Mouse (Mus musculus) colon, adult 2 months (tissue): ENCODE results near the gene Hist1h2bh. TPM values are rescaled to one million over a fixed set of nuclear protein-coding genes. Genes with fewer than 3 reads are reported as not detected.

Experiments
- polyA plus RNA-seq: library from polyadenylated mRNA; depleted of rRNA; stranded (reverse); fragments of >200 nt; gene quantifications from 2 replicates; pipeline ENCODE4 v1.2.3, GENCODE M21; 2012; rRNA removed

Hist1h2bh gene
- 4.9 and 5.3 TPM in 2 replicates for polyA plus RNA-seq

DNA sequence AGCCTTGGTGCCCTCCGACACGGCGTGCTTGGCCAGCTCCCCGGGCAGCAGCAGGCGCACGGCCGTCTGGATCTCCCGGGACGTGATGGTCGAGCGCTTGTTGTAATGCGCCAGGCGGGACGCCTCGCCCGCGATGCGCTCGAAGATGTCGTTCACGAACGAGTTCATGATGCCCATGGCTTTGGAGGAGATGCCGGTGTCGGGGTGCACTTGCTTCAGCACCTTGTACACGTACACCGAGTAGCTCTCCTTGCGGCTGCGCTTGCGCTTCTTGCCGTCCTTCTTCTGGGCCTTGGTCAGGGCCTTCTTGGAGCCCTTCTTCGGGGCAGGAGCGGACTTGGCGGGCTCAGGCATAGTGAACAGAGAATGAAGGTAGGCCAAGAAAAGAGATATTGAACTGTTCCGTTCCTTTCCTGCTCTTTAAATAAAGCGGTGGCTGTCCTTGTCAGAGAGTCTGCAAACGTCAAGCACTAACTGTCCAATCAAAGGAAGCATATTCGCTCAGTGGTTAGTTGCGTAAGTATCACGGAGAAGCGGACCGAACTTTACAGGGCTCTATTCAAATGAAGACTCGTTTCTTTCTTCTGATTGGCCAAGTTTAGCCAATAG, at the start of gene Hist1h2bh:
TSS of gene Hist1h2bh (minus strand) at position 394 of the 609 bp plus-strand sequence.

DNA sequence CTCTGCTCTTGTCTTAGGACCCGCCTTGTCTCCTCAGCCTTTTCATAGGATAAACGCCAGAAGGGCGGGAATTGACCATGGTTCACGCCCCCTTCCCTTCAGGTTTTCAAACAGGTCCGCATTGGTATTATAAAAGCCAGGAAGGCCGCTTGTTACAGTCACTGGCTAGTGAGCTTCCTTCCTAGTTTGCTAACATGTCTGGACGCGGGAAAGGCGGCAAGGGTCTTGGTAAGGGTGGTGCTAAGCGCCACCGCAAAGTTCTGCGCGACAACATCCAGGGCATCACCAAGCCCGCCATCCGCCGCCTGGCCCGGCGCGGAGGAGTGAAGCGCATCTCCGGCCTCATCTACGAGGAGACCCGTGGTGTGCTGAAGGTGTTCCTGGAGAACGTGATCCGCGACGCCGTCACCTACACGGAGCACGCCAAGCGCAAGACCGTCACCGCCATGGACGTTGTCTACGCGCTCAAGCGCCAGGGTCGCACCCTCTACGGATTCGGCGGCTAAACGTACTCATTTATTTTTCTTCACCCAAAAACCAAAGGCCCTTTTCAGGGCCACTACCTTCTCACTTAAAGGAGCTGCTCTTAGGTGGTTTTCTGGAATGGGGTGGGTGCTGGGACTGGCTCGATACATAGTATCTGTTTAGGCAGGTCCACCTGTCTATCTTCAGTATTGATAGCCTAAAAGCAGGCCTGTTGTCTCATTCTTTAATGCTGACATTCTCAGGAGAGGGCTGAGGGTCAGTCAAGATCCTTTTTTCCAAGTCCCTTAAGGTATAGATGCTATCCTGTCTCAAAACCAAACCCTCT, 38.4 kb upstream of the Hist1h2bh start, which contains the start of gene Hist1h4d:
TSS of gene Hist1h4d (plus strand) at position 191 of the 811 bp plus-strand sequence.

GRCm38 (mm10) chr13:23575271-23575851, 32.2 kb upstream of the Hist1h2bh start, which contains the start of gene Hist1h3d:
TSS of gene Hist1h3d (plus strand) at chr13:23575763.

GRCm38 (mm10) chr13:23573898-23574524, 30.8 kb upstream of the Hist1h2bh start, which contains the start of the genes Hist1h2bf and Hist1h2ad:
TSS of gene Hist1h2bf (minus strand) at chr13:23574196.
TSS of gene Hist1h2ad (plus strand) at chr13:23574381.

GRCm38 (mm10) chr13:23571022-23571503, 27.9 kb upstream of the Hist1h2bh start, which contains the start of the genes Hist1h2ae and Hist1h2bg:
TSS of gene Hist1h2ae (minus strand) at chr13:23571220.
TSS of gene Hist1h2bg (plus strand) at chr13:23571396.

GRCm38 (mm10) chr13:23561883-23562659, 18.9 kb upstream of the Hist1h2bh start, which contains the start of gene Hist1h3e:
TSS of gene Hist1h3e (minus strand) at chr13:23562369.

GRCm38 (mm10) chr13:23552962-23553361, 9.8 kb upstream of the Hist1h2bh start, which contains the start of gene Hist1h1d:
TSS of gene Hist1h1d (plus strand) at chr13:23553262.

DNA sequence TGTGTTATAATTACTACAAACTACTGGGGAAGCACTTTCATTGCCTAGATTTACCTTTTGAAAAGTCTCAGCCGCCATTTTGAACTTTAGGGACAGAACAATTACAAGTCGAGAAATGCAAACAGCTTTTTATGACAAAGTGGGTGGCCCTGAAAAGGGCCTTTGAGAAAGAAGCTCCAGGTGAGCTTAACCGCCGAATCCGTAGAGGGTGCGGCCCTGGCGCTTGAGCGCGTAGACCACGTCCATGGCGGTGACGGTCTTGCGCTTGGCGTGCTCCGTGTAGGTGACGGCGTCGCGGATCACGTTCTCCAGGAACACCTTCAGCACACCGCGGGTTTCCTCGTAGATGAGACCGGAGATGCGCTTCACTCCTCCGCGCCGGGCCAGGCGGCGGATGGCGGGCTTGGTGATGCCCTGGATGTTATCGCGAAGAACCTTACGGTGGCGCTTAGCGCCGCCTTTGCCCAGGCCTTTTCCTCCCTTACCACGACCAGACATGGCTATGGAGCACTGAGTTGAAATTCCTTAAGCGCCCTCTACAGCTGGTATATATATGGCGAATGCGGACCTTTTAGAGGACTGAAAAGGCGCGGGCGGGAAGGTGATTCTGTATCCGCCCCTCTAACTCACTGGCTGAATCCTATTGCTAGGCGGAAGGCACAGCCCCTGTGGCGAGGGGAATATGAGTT, 8.1 kb upstream of the Hist1h2bh start, which contains the start of gene Hist1h4f:
TSS of gene Hist1h4f (minus strand) at position 503 of the 689 bp plus-strand sequence.

DNA sequence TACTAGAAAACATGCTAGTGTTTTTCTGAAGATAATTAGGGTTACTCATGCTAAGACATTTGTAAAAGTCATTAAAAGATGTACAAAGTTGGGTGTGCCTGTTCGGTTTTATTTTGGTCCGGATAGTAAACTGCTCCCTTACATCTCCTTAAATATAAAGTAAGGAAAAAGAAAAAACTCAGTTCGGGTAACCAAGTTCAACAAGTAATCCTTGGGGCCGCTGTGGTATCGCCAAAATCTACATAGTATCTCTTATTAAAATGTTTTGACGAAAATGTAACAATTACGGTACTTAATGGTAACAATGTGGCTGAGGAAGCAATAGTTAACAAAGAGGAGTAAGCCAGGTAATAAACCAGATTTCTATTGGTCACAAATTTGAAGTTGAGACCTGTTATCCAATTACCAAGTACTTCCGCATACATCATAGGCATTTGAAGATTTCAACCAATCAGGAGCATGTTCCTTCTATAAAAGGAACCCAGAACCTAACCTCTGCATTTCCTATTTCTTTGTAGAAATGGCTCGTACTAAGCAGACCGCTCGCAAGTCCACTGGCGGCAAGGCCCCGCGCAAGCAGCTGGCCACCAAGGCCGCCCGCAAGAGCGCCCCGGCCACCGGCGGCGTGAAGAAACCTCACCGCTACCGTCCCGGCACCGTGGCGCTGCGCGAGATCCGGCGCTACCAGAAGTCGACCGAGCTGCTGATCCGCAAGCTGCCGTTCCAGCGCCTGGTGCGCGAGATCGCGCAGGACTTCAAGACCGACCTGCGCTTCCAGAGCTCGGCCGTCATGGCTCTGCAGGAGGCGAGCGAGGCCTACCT, 984 bp upstream of the Hist1h2bh start, which contains the start of gene Hist1h3f:
TSS of gene Hist1h3f (plus strand) at position 88 of the 822 bp plus-strand sequence.

DNA sequence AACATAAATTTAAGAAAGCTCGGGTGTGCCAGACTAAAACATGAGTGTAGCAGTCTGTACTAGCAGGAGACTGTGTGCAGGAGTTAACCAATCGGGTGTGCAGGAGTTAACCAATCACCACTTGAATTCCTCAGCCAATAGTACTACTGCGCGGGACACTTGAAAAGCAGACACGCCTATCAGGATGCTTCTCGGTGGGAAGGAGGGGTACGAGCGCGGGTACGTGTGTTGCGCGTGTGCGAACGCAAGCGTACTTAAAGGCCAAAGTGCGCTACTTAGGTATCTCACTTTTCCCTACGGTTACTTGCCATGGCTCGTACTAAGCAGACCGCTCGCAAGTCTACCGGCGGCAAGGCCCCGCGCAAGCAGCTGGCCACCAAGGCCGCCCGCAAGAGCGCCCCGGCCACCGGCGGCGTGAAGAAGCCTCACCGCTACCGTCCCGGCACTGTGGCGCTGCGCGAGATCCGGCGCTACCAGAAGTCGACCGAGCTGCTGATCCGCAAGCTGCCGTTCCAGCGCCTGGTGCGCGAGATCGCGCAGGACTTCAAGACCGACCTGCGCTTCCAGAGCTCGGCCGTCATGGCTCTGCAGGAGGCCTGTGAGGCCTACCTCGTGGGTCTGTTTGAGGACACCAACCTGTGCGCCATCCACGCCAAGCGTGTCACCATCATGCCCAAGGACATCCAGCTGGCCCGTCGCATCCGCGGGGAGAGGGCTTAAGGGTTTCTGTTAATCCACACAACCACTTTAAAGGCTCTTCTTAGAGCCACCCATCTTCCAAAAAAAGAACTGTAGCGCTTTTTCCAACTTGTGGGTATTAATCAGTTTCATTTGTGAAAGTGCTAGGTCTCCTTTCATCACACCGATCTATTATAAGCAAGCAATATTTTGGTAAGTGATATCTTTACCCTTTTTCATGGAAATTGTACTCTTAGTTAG, 7.8 kb downstream of the Hist1h2bh start, which contains the start of gene Hist1h3g:
TSS of gene Hist1h3g (plus strand) at position 286 of the 939 bp plus-strand sequence.

GRCm38 (mm10) chr13:23533560-23534367, 9.4 kb downstream of the Hist1h2bh start, which contains the start of gene Hist1h2af:
TSS of gene Hist1h2af (plus strand) at chr13:23533906.

GRCm38 (mm10) chr13:23530901-23531875, 12.0 kb downstream of the Hist1h2bh start, which contains the start of gene Hist1h4h:
TSS of gene Hist1h4h (plus strand) at chr13:23531050.

